Mouse (Mus musculus) left cerebral cortex, adult 9 months (tissue): ENCODE data around the gene Flrt1.

Experiments used
- DNase-seq, 2 experiments: peaks; one replicate each; pipeline ENCODE4 v3.0.0; 2022; ENCODE audit warnings: low spot score in 2 of 2

The Flrt1 gene

GRCm38 (mm10) chr19:7130317-7130716, 24.8 kb upstream of the Flrt1 start:
- DNase-seq: no peak

GRCm38 (mm10) chr19:7128551-7129475, 23.3 kb upstream of the Flrt1 start:
- DNase-seq: no peak

GRCm38 (mm10) chr19:7126933-7127332, 21.4 kb upstream of the Flrt1 start:
- DNase-seq: no peak

GRCm38 (mm10) chr19:7126209-7126608, 20.7 kb upstream of the Flrt1 start:
- DNase-seq: no peak

- no peak for DNase-seq
Measured at GRCm38 (mm10) chr19:7125526-7126156, 20.1 kb upstream of the Flrt1 start.

GRCm38 (mm10) chr19:7122698-7123306, 17.3 kb upstream of the Flrt1 start:
- DNase-seq: no peak

- no peak for DNase-seq
Measured at GRCm38 (mm10) chr19:7122277-7122676, 16.7 kb upstream of the Flrt1 start.

GRCm38 (mm10) chr19:7121252-7121651, 15.7 kb upstream of the Flrt1 start:
- no peak for DNase-seq

- DNase-seq: no peak
Measured at GRCm38 (mm10) chr19:7117653-7118307, 12.3 kb upstream of the Flrt1 start.

GRCm38 (mm10) chr19:7117141-7117540, 11.6 kb upstream of the Flrt1 start:
- DNase-seq: no peak

- no peak for DNase-seq
Measured at GRCm38 (mm10) chr19:7116038-7116731, 10.7 kb upstream of the Flrt1 start.

GRCm38 (mm10) chr19:7113574-7113973, 8.0 kb upstream of the Flrt1 start:
- DNase-seq: no peak

GRCm38 (mm10) chr19:7112628-7113027, 7.1 kb upstream of the Flrt1 start:
- no peak for DNase-seq

GRCm38 (mm10) chr19:7111710-7112109, 6.2 kb upstream of the Flrt1 start:
- no peak for DNase-seq

GRCm38 (mm10) chr19:7111309-7111708, 5.8 kb upstream of the Flrt1 start:
- DNase-seq: no peak

- DNase-seq: no peak
Measured at GRCm38 (mm10) chr19:7110875-7111274, 5.3 kb upstream of the Flrt1 start.

- DNase-seq: no peak
Measured at GRCm38 (mm10) chr19:7110097-7110496, 4.6 kb upstream of the Flrt1 start.

- DNase-seq: no peak
Measured at GRCm38 (mm10) chr19:7108114-7108905, 2.8 kb upstream of the Flrt1 start.

- no peak for DNase-seq
Measured at GRCm38 (mm10) chr19:7107174-7107573, 1.6 kb upstream of the Flrt1 start.

- no peak for DNase-seq
Measured at GRCm38 (mm10) chr19:7106566-7106965, 1.0 kb upstream of the Flrt1 start.

- DNase-seq: no peak
Measured at GRCm38 (mm10) chr19:7103993-7104401, 1.5 kb downstream of the Flrt1 start.
